Mouse (Mus musculus) G1E-ER4 (cell line): ENCODE data around the gene Cpd. TPM values are rescaled to one million over a fixed set of nuclear protein-coding genes. Genes with fewer than 3 reads are reported as not detected.

Experiments used
- GATA1 ChIP-seq: IDR thresholded peaks from one replicate; pipeline ENCODE4 v1.8.0; 2012; ENCODE audit warnings: low read length, inconsistent platforms
- polyA plus RNA-seq: library from polyadenylated mRNA; stranded (reverse); fragments of >175 nt; gene quantifications from 2 replicates; pipeline ENCODE4 v1.2.3, GENCODE M21; 2012

Cpd gene
- polyA plus RNA-seq, 1 experiment: 52.0 TPM

DNA sequence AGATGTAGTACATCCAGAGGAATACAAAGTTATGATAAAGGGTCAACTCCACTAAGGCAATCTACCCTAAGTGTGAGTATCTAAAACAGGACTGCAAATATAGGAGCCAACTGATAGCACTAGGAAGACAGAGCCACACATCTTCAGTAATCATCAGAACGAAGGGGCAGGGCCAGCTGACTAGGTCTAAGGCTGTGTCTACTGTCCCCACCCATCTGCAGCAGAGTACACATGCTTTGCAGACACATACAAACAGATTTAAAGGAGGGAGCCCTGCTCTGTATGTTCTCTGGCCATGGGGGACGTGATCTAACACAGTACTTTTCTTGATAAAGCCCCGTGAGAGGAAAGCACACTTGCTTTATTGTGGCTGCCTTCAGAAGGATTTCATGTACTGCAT is 25.5 kb downstream of the Cpd start:
- TF ChIP-seq GATA1: no peak

- TF ChIP-seq GATA1: no peak
Observed at GRCm38 (mm10) chr11:76817664-76818063, 29.2 kb downstream of the Cpd start.

GRCm38 (mm10) chr11:76810706-76811495 is 35.9 kb downstream of the Cpd start:
- TF ChIP-seq GATA1: no peak

- no peak for TF ChIP-seq GATA1
Observed at GRCm38 (mm10) chr11:76809450-76809849, 37.4 kb downstream of the Cpd start.

GRCm38 (mm10) chr11:76808550-76808949 is 38.3 kb downstream of the Cpd start:
- no peak for TF ChIP-seq GATA1

GRCm38 (mm10) chr11:76807007-76807679 is 39.7 kb downstream of the Cpd start:
- TF ChIP-seq GATA1: no peak

- TF ChIP-seq GATA1: no peak
Observed at GRCm38 (mm10) chr11:76806026-76806425, 40.8 kb downstream of the Cpd start.

- no peak for TF ChIP-seq GATA1
Observed at GRCm38 (mm10) chr11:76803266-76803665, 43.6 kb downstream of the Cpd start.

- TF ChIP-seq GATA1: no peak
Observed at GRCm38 (mm10) chr11:76797236-76797635, 49.6 kb downstream of the Cpd start.

GRCm38 (mm10) chr11:76795326-76795725 is 51.5 kb downstream of the Cpd start:
- no peak for TF ChIP-seq GATA1

DNA sequence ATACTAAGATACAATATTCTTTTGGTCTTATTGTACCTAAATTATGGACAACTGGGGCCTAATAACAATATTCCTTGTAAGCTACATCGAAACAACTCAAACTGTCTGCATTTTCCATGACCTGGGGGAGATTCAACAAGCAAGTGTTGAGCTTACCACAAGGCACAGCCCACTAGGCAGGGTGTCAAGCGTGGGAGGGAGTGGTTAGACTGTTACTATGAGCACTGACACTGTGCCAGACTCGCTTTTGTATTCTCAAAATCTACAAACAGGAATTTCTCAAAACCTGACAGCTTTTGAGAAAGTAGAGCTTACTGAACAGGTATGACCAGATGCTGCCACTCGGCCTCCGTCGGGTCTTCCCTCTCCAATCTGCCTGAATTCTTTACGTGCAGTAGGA is 55.5 kb downstream of the Cpd start:
- no peak for TF ChIP-seq GATA1

DNA sequence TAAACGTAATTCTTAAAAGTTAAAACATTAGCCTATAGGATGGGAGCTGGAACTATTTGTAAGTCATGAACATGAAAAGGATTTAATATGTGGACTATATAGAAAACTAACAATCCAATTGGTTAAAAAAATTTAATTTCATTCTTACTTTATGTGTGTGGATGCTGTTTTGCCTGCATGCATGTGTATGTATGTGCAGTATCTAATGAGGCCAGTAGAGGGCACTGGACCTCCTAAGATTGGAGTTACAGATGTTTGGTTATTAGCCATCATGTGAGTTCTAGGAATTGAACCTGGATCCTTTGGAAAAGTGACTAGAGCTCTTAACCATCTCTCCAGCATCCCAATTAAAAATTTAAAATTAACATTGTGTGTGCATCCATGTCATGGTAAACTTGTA is 57.6 kb downstream of the Cpd start:
- TF ChIP-seq GATA1: no peak

DNA sequence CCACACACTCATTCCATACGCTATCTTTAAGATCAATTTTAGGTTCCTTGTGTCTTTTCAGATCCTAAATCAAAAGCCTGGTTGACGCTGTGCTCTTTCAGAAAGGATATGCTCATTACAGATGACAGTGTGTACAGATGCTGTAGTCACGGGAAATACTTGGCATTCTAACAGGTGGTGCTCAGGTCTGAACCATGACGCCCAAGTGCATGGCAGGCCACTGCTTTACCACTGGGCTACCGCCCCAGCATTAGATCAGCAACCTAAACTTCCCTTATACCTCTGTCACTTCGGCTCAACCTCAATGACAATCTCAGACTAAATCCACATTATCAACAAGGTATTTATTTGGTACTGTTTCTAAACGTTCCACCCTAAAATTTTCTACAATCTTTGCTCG is 71.3 kb downstream of the Cpd start:
- no peak for TF ChIP-seq GATA1

DNA sequence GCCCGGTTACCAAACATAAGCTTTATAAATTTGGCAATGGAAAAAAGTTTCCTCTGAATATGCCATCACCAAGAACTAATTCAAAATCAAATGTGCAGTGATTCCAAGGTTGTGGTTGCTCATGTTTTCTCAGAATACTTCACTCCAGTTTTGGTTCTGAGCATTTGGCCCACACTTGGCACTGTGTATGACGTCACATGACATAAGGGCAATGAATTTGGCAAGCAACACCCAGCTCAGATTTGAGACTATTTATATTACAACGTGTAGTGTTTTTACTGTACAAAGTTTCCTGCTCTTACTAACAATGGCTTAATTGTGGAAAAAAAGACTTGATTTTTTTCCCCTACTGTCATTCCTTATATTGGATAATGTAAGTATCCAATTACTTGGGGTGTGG is 73.0 kb downstream of the Cpd start:
- TF ChIP-seq GATA1: no peak

- no peak for TF ChIP-seq GATA1
Observed at GRCm38 (mm10) chr11:76770566-76770965, 76.3 kb downstream of the Cpd start.

DNA sequence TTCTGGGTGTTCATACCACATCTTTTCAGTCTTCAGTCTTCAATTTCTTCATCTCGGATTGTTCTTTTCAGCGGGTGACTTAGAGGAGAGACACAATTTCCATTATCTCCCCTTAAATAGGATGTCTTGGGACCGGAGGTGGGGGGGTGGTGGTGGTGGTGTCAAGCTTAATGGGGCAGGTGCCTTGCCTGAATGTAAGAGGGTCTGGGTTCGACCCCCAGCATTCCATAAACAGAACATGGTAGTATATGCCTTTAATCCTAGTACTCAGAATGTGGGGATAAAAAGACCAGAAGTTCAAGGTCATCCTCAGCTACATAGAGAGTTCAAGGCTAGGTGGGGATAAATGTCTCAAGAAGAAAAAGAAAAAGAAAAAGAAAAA is 83.1 kb downstream of the Cpd start:
- no peak for TF ChIP-seq GATA1

- no peak for TF ChIP-seq GATA1
Observed at GRCm38 (mm10) chr11:76763053-76763740, 83.6 kb downstream of the Cpd start, which contains the start of gene Gosr1. Gene Gosr1, minus strand, starts transcription at chr11:76763579.

GRCm38 (mm10) chr11:76752276-76752675 is 94.5 kb downstream of the Cpd start:
- no peak for TF ChIP-seq GATA1
